Mouse (Mus musculus): ENCODE data around the gene Kcnmb3.

DNA sequence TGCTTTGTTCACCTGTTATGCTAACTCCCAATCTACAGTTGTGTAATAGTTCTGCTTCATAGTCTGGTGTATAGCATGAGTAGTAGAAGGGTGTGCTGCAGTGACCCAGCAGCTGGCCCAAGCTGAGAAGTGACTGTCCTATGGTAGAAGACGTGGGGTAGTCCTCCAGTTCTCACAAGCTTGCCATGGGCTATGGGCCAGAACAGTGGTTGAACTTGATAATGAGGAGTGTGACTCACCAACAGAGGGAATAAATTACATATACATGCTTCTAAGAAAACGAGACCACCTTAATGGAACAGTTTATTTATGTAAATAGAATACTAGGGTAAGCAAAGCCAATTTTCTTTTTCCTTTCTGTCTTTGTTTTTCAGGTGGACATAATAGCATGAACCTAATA, 61.6 kb downstream of the Kcnmb3 start:
- TF ChIP-seq CTCF (IDR thresholded peaks at IDR 0.05; ENCODE audit: low read depth, low read length) (no peak), EP300 (IDR thresholded peaks at IDR 0.05; ENCODE audit: insufficient read depth, low read depth, low read length) (no peak)
